Mouse (Mus musculus) ES-E14 (cell line): ENCODE measurements at regions not wholly inside any gene's neighbourhood (a gene's known extent, or its start where the extent isn't known, plus 50 kb on each side); places are given as distances from the start of the nearest gene placed in this dataset.

Experiments
- DNase-seq: peaks from one replicate; pipeline ENCODE4 v3.0.0-alpha.2; 2013; ENCODE audit warnings: low read depth, low spot score
- H3K27ac ChIP-seq: 2 replicates; pipeline ENCODE4 v1.5.1; 2012; ENCODE audit warnings: low read depth, mild to moderate bottlenecking, low read length, moderate library complexity, mixed read lengths; ENCODE audit not compliant: poor library complexity, insufficient read depth, severe bottlenecking
- H3K36me3 ChIP-seq: 2 replicates; pipeline ENCODE4 v1.6.1; 2012; ENCODE audit warnings: mild to moderate bottlenecking, low read length, moderate library complexity, mixed read lengths; ENCODE audit not compliant: control insufficient read depth, poor library complexity, insufficient read depth, severe bottlenecking
- H3K4me1 ChIP-seq, 2 experiments: fragments of 150-350 bp in 1 of 2; sonication (generic) in 1 of 2; 2 replicates each; pipeline ENCODE4 v1.6.1; 2012; ENCODE audit warnings: low read length in 2 of 2, mild to moderate bottlenecking in 1 of 2, mixed read lengths in 1 of 2; ENCODE audit not compliant: control insufficient read depth in 2 of 2, insufficient read depth in 2 of 2, poor library complexity in 1 of 2
- H3K4me3 ChIP-seq, 2 experiments: fragments of 150-350 bp in 1 of 2; sonication (generic) in 1 of 2; 2 replicates each; pipeline ENCODE4 v1.5.1; 2012; ENCODE audit warnings: low read length in 2 of 2, low read depth in 1 of 2, mild to moderate bottlenecking in 1 of 2, mixed read lengths in 1 of 2; ENCODE audit not compliant: insufficient read depth in 1 of 2, poor library complexity in 1 of 2, severe bottlenecking in 1 of 2
- H3K9ac ChIP-seq: 2 replicates; pipeline ENCODE4 v1.6.1; 2012; ENCODE audit warnings: low read depth, mild to moderate bottlenecking, low read length, mixed read lengths; ENCODE audit not compliant: poor library complexity, insufficient read depth, severe bottlenecking
- H3K9me3 ChIP-seq: fragments of 150-350 bp; sonication (generic); 2 replicates; pipeline ENCODE4 v1.6.1; 2012; ENCODE audit warnings: low read depth, mild to moderate bottlenecking, low read length; ENCODE audit not compliant: control insufficient read depth, insufficient read depth
- CHD2 ChIP-seq: IDR thresholded peaks from 2 replicates; pipeline ENCODE4 v1.6.1; 2014; ENCODE audit warnings: mild to moderate bottlenecking, low read depth, low read length, inconsistent platforms
- HCFC1 ChIP-seq: IDR thresholded peaks from 2 replicates; pipeline ENCODE4 v1.6.1; 2012; ENCODE audit warnings: low read length, inconsistent platforms, borderline replicate concordance; ENCODE audit not compliant: insufficient read depth
- MAFK ChIP-seq: IDR thresholded peaks from 2 replicates; pipeline ENCODE4 v1.6.1; 2014; ENCODE audit warnings: mild to moderate bottlenecking, low read depth, low read length, inconsistent platforms; ENCODE audit not compliant: insufficient read depth
- ZC3H11A ChIP-seq: IDR thresholded peaks from 2 replicates; pipeline ENCODE4 v1.6.1; 2012; ENCODE audit warnings: low read depth, mild to moderate bottlenecking, inconsistent platforms, low read length, borderline replicate concordance
- ZNF384 ChIP-seq: IDR thresholded peaks from 2 replicates; pipeline ENCODE4 v1.6.1; 2012; ENCODE audit warnings: low read depth, low read length, inconsistent platforms
- in situ Hi-C, 2 experiments: fragments of 600-800 bp; cut with MboI; formaldehyde crosslinking; loops; one replicate each; pipeline ENCODE4 v1.15.1; 2025; ENCODE audit warnings: low sequenced_read_pairs in 2 of 2, inconsistent platforms in 1 of 2; ENCODE audit not compliant: unreplicated experiment in 2 of 2

DNA sequence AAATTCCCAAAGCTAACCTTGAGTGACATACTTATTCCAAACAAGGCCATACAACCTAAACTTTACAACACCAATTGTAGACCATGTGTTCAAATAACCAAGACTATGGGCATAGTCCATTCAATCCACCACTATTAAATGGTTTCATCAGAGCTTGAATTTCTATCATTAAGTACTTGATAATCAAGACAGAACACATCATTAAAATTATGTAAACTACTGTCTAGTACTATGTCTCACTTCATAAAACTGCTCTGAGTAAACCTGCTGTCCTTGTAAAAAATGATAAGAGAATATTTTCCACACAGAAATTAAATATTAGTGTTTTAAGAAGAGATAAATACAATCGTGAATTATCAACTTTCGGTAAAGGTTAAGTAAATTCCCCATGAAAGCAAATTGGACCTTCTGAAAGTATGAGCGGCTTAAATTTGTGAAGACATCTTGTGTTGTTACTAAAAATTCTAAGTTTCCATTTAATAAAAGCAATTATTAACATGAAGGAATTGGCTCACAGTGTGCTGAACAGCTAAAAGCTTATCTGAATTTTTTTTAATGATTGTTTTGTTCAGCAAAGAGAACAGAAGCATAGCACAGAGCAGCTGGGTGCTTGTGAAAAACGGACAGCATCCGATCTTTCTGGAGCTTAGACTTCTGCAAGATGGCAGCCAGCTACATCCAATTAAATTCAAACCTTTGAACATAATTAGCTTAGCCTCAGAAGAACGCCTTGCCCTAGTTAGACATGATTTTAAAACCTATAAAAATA lies 530.1 kb downstream of the Slitrk6 start:
- H3K4me3 ChIP-seq: no peak overlapping the region
- H3K4me1 ChIP-seq: no peaks in the 10 kb centered on the region
- no peaks in the 10 kb centered on the region for H3K36me3 ChIP-seq
- no peak for DNase-seq
- no peaks in the 10 kb centered on the region for H3K9me3 ChIP-seq
- H3K27ac ChIP-seq: no peak overlapping the region
- in situ Hi-C loops: no loop called here
- TF ChIP-seq ZNF384 (no peak), CHD2 (no peak)
- no peak overlapping the region for H3K9ac ChIP-seq

DNA sequence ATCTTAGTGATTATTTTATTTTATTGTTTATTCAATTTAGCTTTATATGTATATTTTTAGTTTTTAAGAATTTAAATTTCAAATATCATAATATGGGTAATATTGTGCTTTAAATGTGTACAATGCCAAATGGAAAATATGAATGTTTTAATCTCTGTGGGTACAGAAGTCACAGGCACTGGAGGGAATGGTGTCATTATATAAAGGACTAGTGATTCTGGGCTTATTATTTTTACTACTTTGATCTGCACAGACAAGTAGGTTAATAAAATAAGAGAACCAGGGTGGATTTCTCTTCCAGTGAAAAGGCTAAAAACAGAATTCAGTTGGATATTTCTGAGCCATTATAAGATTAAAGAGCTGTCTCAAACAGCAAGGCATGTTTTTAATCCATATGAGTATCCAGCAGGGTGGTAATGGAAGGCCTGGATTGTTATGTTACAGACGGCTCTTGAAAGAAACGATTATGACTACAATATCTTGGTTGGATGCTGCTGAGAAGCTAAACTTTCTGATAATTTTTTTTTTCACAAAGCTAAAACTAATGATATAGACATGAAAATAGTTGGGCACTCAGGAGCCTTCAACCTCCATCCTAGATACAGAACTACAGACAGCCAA lies 563.9 kb downstream of the Slitrk6 start:
- H3K4me1 ChIP-seq: no peaks in the 10 kb centered on the region
- H3K27ac ChIP-seq: no peak overlapping the region
- H3K9ac ChIP-seq: no peak overlapping the region
- no peak for DNase-seq
- in situ Hi-C loops: no loop called here
- no peak overlapping the region for H3K4me3 ChIP-seq
- TF ChIP-seq ZC3H11A: no peak
- TF ChIP-seq ZNF384: no peak
- no peak for TF ChIP-seq MAFK
- TF ChIP-seq CHD2: no peak
- TF ChIP-seq HCFC1: no peak
- no peaks in the 10 kb centered on the region for H3K36me3 ChIP-seq
- no peaks in the 10 kb centered on the region for H3K9me3 ChIP-seq

- no peak overlapping the region for H3K9ac ChIP-seq
- DNase-seq: no peak
- no peak overlapping the region for H3K27ac ChIP-seq
- H3K4me3 ChIP-seq: no peak overlapping the region
- H3K4me1 ChIP-seq: no peaks in the 10 kb centered on the region
- H3K9me3 ChIP-seq: no peaks in the 10 kb centered on the region
- no peaks in the 10 kb centered on the region for H3K36me3 ChIP-seq
- in situ Hi-C loops: no loop called here
- TF ChIP-seq MAFK (no peak), CHD2 (no peak), HCFC1 (no peak), ZC3H11A (no peak), ZNF384 (no peak)
Measured at GRCm38 (mm10) chr14:110190471-110190870, 564.5 kb downstream of the Slitrk6 start.

DNA sequence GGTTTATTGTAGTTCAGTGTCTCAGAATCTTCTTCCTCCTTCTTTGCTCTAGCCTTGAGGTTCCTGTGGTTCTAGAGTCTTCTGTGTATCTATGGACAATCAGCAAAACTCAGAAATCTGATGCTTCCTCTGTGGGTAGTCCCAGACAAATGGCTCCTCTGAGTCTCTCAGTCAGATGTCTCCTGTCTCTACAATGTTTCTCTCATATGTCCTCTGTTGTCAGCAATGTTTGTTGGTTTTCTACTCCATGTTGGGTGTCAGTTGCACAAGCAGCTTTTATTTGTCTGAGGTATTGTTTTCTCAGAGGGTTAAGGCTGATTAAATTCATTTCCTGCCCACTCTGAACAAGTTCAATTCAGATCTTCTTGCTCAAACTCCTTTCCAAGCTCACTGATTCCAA lies 575.8 kb downstream of the Slitrk6 start:
- Histone ChIP-seq H3K4me3 (no peak overlapping the region), H3K4me1 (no peaks in the 10 kb centered on the region), H3K36me3 (no peaks in the 10 kb centered on the region), H3K9me3 (no peaks in the 10 kb centered on the region), H3K9ac (no peak overlapping the region), H3K27ac (no peak overlapping the region)
- no peak for DNase-seq
- in situ Hi-C loops: no loop called here
- TF ChIP-seq CHD2 (no peak), ZNF384 (no peak), MAFK (no peak), ZC3H11A (no peak), HCFC1 (no peak)
